Mouse (Mus musculus) liver, embryonic 14.5 days (tissue): Measurements from ENCODE around the gene Efna5. TPM values are rescaled to one million over a fixed set of nuclear protein-coding genes. Genes with fewer than 3 reads are reported as not detected.

Source experiments
- ATAC-seq: fragments of 200-750 bp; cut with Nextera tagmentation; 2 replicates; pipeline ENCODE4 v1.8.0; 2017; ENCODE audit warnings: moderate number of reproducible peaks, mild to moderate bottlenecking, moderate library complexity; ENCODE audit not compliant: insufficient read depth
- DNase-seq, 3 experiments: peaks; one replicate each; pipeline ENCODE4 v3.0.0-alpha.2; 2012 to 2013; ENCODE audit warnings: low read depth in 3 of 3, low spot score in 3 of 3
- H3K27ac ChIP-seq: fragments of 300-500 bp; sonication (generic); 2 replicates; pipeline ENCODE4 v1.5.1; 2014; ENCODE audit warnings: moderate library complexity, mild to moderate bottlenecking, control low read depth, inconsistent platforms
- H3K27me3 ChIP-seq: fragments of 300-500 bp; sonication (generic); 2 replicates; pipeline ENCODE4 v1.6.1; 2014; ENCODE audit warnings: mild to moderate bottlenecking, low read length, moderate library complexity; ENCODE audit not compliant: control insufficient read depth, insufficient read depth
- H3K36me3 ChIP-seq: fragments of 300-500 bp; sonication (generic); replicated peaks from 2 replicates; pipeline ENCODE4 v1.6.1; 2014; ENCODE audit warnings: low read depth; ENCODE audit not compliant: control insufficient read depth, insufficient read depth
- H3K4me1 ChIP-seq, 2 experiments: fragments of 200-500 bp in 1 of 2; fragments of 300-500 bp in 1 of 2; sonication (generic) in 1 of 2; replicated peaks; 2 replicates each; pipeline ENCODE4 v1.6.1; 2012 to 2014; ENCODE audit warnings: antibody characterized with exemption in 1 of 2, inconsistent platforms in 1 of 2, low read length in 1 of 2; ENCODE audit not compliant: control insufficient read depth in 2 of 2, insufficient read depth in 2 of 2
- H3K4me2 ChIP-seq: fragments of 300-500 bp; sonication (generic); 2 replicates; pipeline ENCODE4 v1.6.1; 2014; ENCODE audit warnings: low read depth, mild to moderate bottlenecking, control low read depth, moderate library complexity
- H3K4me3 ChIP-seq, 2 experiments: fragments of 200-500 bp in 1 of 2; fragments of 300-500 bp in 1 of 2; sonication (generic) in 1 of 2; 2 replicates each; pipeline ENCODE4 v1.5.1; 2012 to 2014; ENCODE audit warnings: low read depth in 2 of 2, low read length in 2 of 2, mild to moderate bottlenecking in 2 of 2, control low read depth in 1 of 2, inconsistent platforms in 1 of 2, moderate library complexity in 1 of 2; ENCODE audit not compliant: insufficient read depth in 1 of 2
- H3K9ac ChIP-seq: fragments of 300-500 bp; sonication (generic); replicated peaks from 2 replicates; pipeline ENCODE4 v1.6.1; 2014; ENCODE audit warnings: mild to moderate bottlenecking, control low read depth, moderate library complexity
- H3K9me3 ChIP-seq: fragments of 300-500 bp; sonication (generic); 2 replicates; pipeline ENCODE4 v1.6.1; 2016; ENCODE audit warnings: low read length, mixed read lengths; ENCODE audit not compliant: control insufficient read depth
- CTCF ChIP-seq: IDR thresholded peaks from 2 replicates; pipeline ENCODE4 v1.5.1; 2016; ENCODE audit warnings: antibody characterized with exemption, low read depth, control low read depth
- EP300 ChIP-seq: IDR thresholded peaks from 2 replicates; pipeline ENCODE4 v1.6.1; 2016; ENCODE audit warnings: antibody characterized with exemption, low read depth
- WGBS: fragments of 180-500 bp; shearing (Covaris S2); extraction: QIAGEN DNeasy Blood & Tissue Kit; methylation state at CpG from one replicate; pipeline ENCODE4 v1.1.7; 2014; ENCODE audit not compliant: insufficient replicate concordance; 5-methylcytosine and 5-hydroxymethylcytosine counted together
- polyA plus RNA-seq, 2 experiments: library from polyadenylated mRNA; depleted of rRNA in 1 of 2; stranded (reverse) in 1 of 2; unstranded in 1 of 2; fragments of >200 nt; fragmentation: Nextera tagmentation in 1 of 2; extraction: Ambion mirVana in 1 of 2; gene quantifications; 2 replicates each; pipeline versions ENCODE4 v1.2.1 to v1.2.3; 2012 to 2014

Efna5 gene
- polyA plus RNA-seq, 2 experiments, result 0.40 to 1.6 TPM

- Histone ChIP-seq H3K27ac (no peak overlapping the region), H3K4me2 (no peak overlapping the region), H3K36me3 (no peaks in the 10 kb centered on the region), H3K4me3 (no peak overlapping the region), H3K27me3 (no peaks in the 10 kb centered on the region), H3K9ac (no peak overlapping the region), H3K4me1 (no peaks in the 10 kb centered on the region), H3K9me3 (no peaks in the 10 kb centered on the region)
- DNase-seq, result no peak
- 73% methylated on average over 18 of the region's 18 CpGs for WGBS
- no peak for ATAC-seq
- TF ChIP-seq EP300 (no peak), CTCF (no peak)
These were observed 273.7 kb downstream of the Efna5 start for GRCm38 (mm10) chr17:62607304-62607914.

GRCm38 (mm10) chr17:62606681-62607080 is 274.4 kb downstream of the Efna5 start:
- Histone ChIP-seq H3K4me1 (no peaks in the 10 kb centered on the region), H3K36me3 (no peaks in the 10 kb centered on the region), H3K9me3 (no peaks in the 10 kb centered on the region), H3K9ac (no peak overlapping the region), H3K4me2 (no peak overlapping the region), H3K4me3 (no peak overlapping the region), H3K27ac (no peak overlapping the region), H3K27me3 (no peaks in the 10 kb centered on the region)
- TF ChIP-seq EP300 (no peak), CTCF (no peak)
- DNase-seq (no peak), ATAC-seq (no peak)
- 70% methylated on average over 6 of the region's 6 CpGs for WGBS

- Histone ChIP-seq H3K27ac (no peak overlapping the region), H3K4me3 (no peak overlapping the region), H3K36me3 (no peaks in the 10 kb centered on the region), H3K4me2 (no peak overlapping the region), H3K9ac (no peak overlapping the region), H3K4me1 (no peaks in the 10 kb centered on the region), H3K27me3 (no peaks in the 10 kb centered on the region), H3K9me3 (no peaks in the 10 kb centered on the region)
- 17% methylated on average over 5 of the region's 5 CpGs for WGBS
- DNase-seq, result no peak
- no peak for TF ChIP-seq EP300
- TF ChIP-seq CTCF, result no peak
- no peak for ATAC-seq
These were observed 276.8 kb downstream of the Efna5 start for GRCm38 (mm10) chr17:62604309-62604708.

GRCm38 (mm10) chr17:62603604-62604003 is 277.5 kb downstream of the Efna5 start:
- 16% methylated on average over 5 of the region's 5 CpGs for WGBS
- H3K27ac ChIP-seq, result no peak overlapping the region

GRCm38 (mm10) chr17:62598716-62599490 is 282.2 kb downstream of the Efna5 start:
- no peak overlapping the region for H3K9ac ChIP-seq
- DNase-seq, result no peak
- no peak overlapping the region for H3K27ac ChIP-seq
- H3K4me3 ChIP-seq, result no peak overlapping the region
- TF ChIP-seq EP300 (no peak), CTCF (no peak)
- WGBS, result 50% methylated on average over 9 of the region's 9 CpGs
- ATAC-seq, result no peak
- H3K36me3 ChIP-seq, result no peaks in the 10 kb centered on the region
- no peak overlapping the region for H3K4me2 ChIP-seq
- H3K9me3 ChIP-seq, result no peaks in the 10 kb centered on the region
- H3K27me3 ChIP-seq, result no peaks in the 10 kb centered on the region
- no peaks in the 10 kb centered on the region for H3K4me1 ChIP-seq

More at GRCm38 (mm10) chr17:62603604-62604003, 277.5 kb downstream of the Efna5 start:
- DNase-seq (no peak), ATAC-seq (no peak)
- H3K9me3 ChIP-seq, result no peaks in the 10 kb centered on the region
- H3K36me3 ChIP-seq, result no peaks in the 10 kb centered on the region
- TF ChIP-seq CTCF, result no peak
- no peak for TF ChIP-seq EP300
- H3K4me3 ChIP-seq, result no peak overlapping the region
- no peaks in the 10 kb centered on the region for H3K4me1 ChIP-seq
- no peak overlapping the region for H3K4me2 ChIP-seq
- H3K27me3 ChIP-seq, result no peaks in the 10 kb centered on the region
- no peak overlapping the region for H3K9ac ChIP-seq
